Mouse (Mus musculus) hindbrain, embryonic 16.5 days (tissue): ENCODE data around the gene Satb1. TPM values are rescaled to one million over a fixed set of nuclear protein-coding genes. Genes with fewer than 3 reads are reported as not detected.
A peak's percentile ranks its signal among the peaks of the same experiment; 100 is the strongest.

Source experiments
- ATAC-seq: fragments of 200-750 bp; cut with Nextera tagmentation; 2 replicates; pipeline ENCODE4 v1.8.0; 2017; ENCODE audit warnings: moderate TSS enrichment, moderate library complexity
- H3K27ac ChIP-seq: fragments of 300-500 bp; sonication (generic); 2 replicates; pipeline ENCODE4 v1.5.1; 2014; ENCODE audit warnings: low read depth, mild to moderate bottlenecking, control low read depth, low read length, moderate library complexity
- H3K27me3 ChIP-seq: fragments of 300-500 bp; sonication (generic); replicated peaks from 2 replicates; pipeline ENCODE4 v1.6.1; 2014; ENCODE audit warnings: low read length; ENCODE audit not compliant: control insufficient read depth, insufficient read depth
- H3K36me3 ChIP-seq: fragments of 300-500 bp; sonication (generic); 2 replicates; pipeline ENCODE4 v1.6.1; 2014; ENCODE audit warnings: mild to moderate bottlenecking, low read length, moderate library complexity, mixed read lengths; ENCODE audit not compliant: control insufficient read depth, insufficient read depth
- H3K4me1 ChIP-seq: fragments of 300-500 bp; sonication (generic); 2 replicates; pipeline ENCODE4 v1.6.1; 2014; ENCODE audit warnings: low read depth, low read length; ENCODE audit not compliant: control insufficient read depth, insufficient read depth
- H3K4me2 ChIP-seq: fragments of 300-500 bp; sonication (generic); 2 replicates; pipeline ENCODE4 v1.6.1; 2014; ENCODE audit warnings: mild to moderate bottlenecking, low read length, control low read depth, moderate library complexity
- H3K4me3 ChIP-seq: fragments of 300-500 bp; sonication (generic); 2 replicates; pipeline ENCODE4 v1.5.1; 2014; ENCODE audit warnings: mild to moderate bottlenecking, low read length, control low read depth, moderate library complexity
- H3K9ac ChIP-seq: fragments of 300-500 bp; sonication (generic); 2 replicates; pipeline ENCODE4 v1.6.1; 2014; ENCODE audit warnings: low read depth, mild to moderate bottlenecking, control low read depth, low read length, moderate library complexity
- H3K9me3 ChIP-seq: fragments of 300-500 bp; sonication (generic); 2 replicates; pipeline ENCODE4 v1.6.1; 2014; ENCODE audit warnings: mild to moderate bottlenecking, low read length, moderate library complexity; ENCODE audit not compliant: control insufficient read depth
- WGBS: fragments of 180-500 bp; shearing (Covaris S2); extraction: QIAGEN DNeasy Blood & Tissue Kit; methylation state at CpG from one replicate; pipeline ENCODE4 v1.1.7; 2014; 5-methylcytosine and 5-hydroxymethylcytosine counted together
- polyA plus RNA-seq: library from polyadenylated mRNA; unstranded; fragments of >200 nt; fragmentation: Nextera tagmentation; extraction: Ambion mirVana; gene quantifications from 2 replicates; pipeline ENCODE4 v1.2.1, GENCODE M21; 2015

Gene Satb1
- polyA plus RNA-seq, 1 experiment from 2014 or later, result 27.4 TPM

DNA sequence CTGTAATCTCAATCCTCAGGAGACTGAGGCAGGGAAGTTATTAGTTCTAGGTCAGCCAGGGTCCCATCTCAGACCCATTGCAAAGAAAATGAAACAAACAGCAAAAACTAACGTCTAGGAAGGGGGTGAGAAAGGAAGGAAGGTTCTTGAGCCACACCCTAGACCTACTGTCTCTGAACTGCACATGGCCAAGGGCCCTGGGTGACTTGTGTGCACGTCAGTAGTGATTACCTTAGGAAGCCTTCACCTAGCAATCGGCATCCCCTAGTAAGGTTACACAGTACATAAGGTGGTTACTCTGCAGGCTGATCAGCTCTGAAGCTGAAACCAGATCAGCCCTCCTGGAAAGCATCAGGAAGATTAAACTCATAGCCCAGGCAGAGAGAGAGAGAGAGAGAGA lies 22.2 kb upstream of the Satb1 start:
- no peaks in the 10 kb centered on the region for H3K36me3 ChIP-seq
- 81% methylated on average over 3 of the region's 3 CpGs for WGBS
- H3K27ac ChIP-seq, result no peak overlapping the region
- no peaks in the 10 kb centered on the region for H3K9me3 ChIP-seq
- H3K27me3 ChIP-seq, result no peaks in the 10 kb centered on the region
- no peak for ATAC-seq
- H3K4me2 ChIP-seq, result no peak overlapping the region
- H3K9ac ChIP-seq, result no peak overlapping the region
- H3K4me3 ChIP-seq, result no peak overlapping the region
- H3K4me1 ChIP-seq, result no peaks in the 10 kb centered on the region

DNA sequence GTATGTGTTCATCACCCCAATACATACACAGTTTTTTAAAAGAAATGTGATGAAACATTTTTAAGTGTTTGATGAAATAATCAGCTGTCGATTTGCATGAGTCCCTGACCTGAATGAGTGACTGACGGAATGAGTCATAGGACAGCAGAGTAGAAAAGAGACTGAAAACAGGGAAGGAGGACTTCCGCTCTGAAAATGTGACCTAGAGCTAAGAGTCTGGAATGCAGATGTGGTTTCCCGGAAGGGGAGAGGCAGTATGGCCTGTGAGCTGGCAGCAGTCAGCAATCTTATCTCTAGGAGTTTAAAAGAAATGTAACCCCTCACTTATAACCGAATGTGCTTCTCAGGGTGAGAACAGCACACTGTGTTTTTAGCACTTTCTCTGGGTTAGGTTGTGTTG lies 20.9 kb upstream of the Satb1 start:
- H3K27ac ChIP-seq, result no peak overlapping the region
- ATAC-seq, result no peak
- no peaks in the 10 kb centered on the region for H3K27me3 ChIP-seq
- no peak overlapping the region for H3K4me3 ChIP-seq
- H3K36me3 ChIP-seq, result no peaks in the 10 kb centered on the region
- no peaks in the 10 kb centered on the region for H3K9me3 ChIP-seq
- no peaks in the 10 kb centered on the region for H3K4me1 ChIP-seq
- no peak overlapping the region for H3K4me2 ChIP-seq
- 86% methylated on average over 5 of the region's 5 CpGs for WGBS
- H3K9ac ChIP-seq, result no peak overlapping the region

DNA sequence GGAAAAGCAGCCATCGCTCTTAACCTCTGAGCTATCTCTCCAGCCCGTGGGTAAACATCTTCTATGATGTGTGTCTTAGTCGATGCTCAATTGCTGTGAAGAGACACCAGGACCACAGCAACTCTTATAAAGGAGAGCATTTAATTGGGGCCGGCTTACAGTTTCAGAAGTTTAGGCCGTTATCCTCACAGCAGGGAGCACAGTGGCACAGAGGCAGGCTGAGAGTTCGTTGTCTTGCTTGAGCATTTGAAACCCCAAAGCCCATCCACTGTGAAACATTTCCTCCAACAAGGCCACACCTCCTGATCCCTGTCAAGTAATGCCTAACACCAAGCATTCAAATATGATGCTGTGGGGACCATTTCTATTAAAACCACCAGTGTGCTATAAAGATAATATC lies 7.5 kb upstream of the Satb1 start:
- ATAC-seq, result no peak
- no peaks in the 10 kb centered on the region for H3K4me1 ChIP-seq
- H3K9me3 ChIP-seq, result no peaks in the 10 kb centered on the region
- no peaks in the 10 kb centered on the region for H3K36me3 ChIP-seq
- 67% methylated on average over 6 of the region's 6 CpGs for WGBS
- no peak overlapping the region for H3K4me2 ChIP-seq
- H3K27ac ChIP-seq, result no peak overlapping the region
- no peak overlapping the region for H3K4me3 ChIP-seq
- H3K9ac ChIP-seq, result no peak overlapping the region
- peaks cover under 1% of the 10 kb centered on the region; the same call in 1 of the 2 replicates for H3K27me3 ChIP-seq

DNA sequence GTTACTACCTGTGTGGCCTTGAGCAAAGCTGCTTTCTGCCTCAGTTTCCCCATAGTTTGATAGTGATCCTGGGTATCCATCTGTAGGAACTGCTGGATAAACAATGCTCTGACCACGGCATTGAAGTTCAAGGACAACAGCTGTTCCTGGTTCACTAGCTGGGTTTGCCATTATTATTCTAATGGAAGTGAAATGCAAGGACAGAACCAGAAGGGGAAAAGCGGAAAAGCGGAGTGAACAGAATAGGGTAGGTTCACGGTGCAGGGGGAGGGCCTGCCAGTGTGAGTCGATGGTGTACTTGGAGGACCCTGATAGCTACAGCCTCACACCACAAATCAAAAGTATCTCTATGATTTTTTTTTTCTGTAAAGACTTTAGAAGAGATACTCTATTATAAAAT lies 6.4 kb upstream of the Satb1 start:
- H3K36me3 ChIP-seq, result no peaks in the 10 kb centered on the region
- WGBS, result 70% methylated on average over 5 of the region's 5 CpGs
- H3K9me3 ChIP-seq, result no peaks in the 10 kb centered on the region
- H3K27ac ChIP-seq, result no peak overlapping the region
- ATAC-seq, result no peak
- H3K27me3 ChIP-seq, result peaks cover 5% of the 10 kb centered on the region
- H3K4me2 ChIP-seq, result no peak overlapping the region
- H3K4me1 ChIP-seq, result no peaks in the 10 kb centered on the region
- H3K9ac ChIP-seq, result no peak overlapping the region
- no peak overlapping the region for H3K4me3 ChIP-seq

DNA sequence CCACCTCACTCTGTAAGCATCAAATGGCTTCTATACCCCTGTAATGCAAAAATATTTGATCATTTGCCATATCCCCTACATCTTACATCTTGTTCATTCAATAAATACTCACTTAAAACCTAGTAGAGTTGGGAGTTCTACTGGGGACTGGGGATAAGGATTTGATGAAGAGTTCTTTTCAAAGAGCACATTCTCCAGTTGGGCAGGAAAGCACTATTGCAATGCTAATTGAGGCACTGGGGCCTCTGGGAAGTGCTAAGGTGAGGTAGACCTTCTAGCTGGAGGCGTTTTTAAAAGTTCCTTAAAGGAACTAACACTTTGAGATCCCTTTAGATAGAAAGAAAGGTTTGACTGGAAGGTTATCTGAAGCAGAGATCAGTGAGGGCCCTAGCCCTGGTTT lies 3.8 kb upstream of the Satb1 start:
- Histone ChIP-seq H3K4me2 (no peak overlapping the region), H3K36me3 (no peaks in the 10 kb centered on the region), H3K27ac (no peak overlapping the region), H3K9ac (no peak overlapping the region), H3K4me1 (peaks cover 8% of the 10 kb centered on the region), H3K4me3 (no peak overlapping the region), H3K9me3 (no peaks in the 10 kb centered on the region), H3K27me3 (peaks cover 5% of the 10 kb centered on the region)
- WGBS, result 33% methylated on average over 1 of the region's 1 CpGs
- no peak for ATAC-seq

DNA sequence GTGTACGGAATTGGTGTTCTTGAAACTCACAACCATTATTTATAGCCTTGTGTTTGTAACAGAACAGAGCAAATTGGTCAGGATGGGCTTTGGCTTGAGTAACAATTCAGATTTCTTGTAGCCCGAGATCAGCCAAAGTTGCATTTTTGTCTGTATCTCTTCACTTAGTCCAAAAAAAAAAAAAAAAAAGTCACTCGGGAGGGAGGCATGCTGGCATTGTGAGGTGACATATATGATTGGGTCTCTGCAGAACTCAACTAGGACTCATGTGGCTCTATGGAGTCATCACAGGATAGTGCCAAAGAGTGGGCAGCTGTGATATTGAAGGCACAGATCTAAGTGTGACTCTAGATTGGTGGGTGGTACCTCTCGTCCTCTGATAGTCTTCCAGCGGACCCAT lies 3.2 kb upstream of the Satb1 start:
- no peaks in the 10 kb centered on the region for H3K9me3 ChIP-seq
- 86% methylated on average over 5 of the region's 5 CpGs for WGBS
- H3K4me1 ChIP-seq, result peaks cover 15% of the 10 kb centered on the region
- H3K27me3 ChIP-seq, result peaks cover 6% of the 10 kb centered on the region
- H3K36me3 ChIP-seq, result no peaks in the 10 kb centered on the region
- H3K9ac ChIP-seq, result no peak overlapping the region
- H3K4me2 ChIP-seq, result no peak overlapping the region
- no peak overlapping the region for H3K4me3 ChIP-seq
- no peak for ATAC-seq
- H3K27ac ChIP-seq, result no peak overlapping the region

DNA sequence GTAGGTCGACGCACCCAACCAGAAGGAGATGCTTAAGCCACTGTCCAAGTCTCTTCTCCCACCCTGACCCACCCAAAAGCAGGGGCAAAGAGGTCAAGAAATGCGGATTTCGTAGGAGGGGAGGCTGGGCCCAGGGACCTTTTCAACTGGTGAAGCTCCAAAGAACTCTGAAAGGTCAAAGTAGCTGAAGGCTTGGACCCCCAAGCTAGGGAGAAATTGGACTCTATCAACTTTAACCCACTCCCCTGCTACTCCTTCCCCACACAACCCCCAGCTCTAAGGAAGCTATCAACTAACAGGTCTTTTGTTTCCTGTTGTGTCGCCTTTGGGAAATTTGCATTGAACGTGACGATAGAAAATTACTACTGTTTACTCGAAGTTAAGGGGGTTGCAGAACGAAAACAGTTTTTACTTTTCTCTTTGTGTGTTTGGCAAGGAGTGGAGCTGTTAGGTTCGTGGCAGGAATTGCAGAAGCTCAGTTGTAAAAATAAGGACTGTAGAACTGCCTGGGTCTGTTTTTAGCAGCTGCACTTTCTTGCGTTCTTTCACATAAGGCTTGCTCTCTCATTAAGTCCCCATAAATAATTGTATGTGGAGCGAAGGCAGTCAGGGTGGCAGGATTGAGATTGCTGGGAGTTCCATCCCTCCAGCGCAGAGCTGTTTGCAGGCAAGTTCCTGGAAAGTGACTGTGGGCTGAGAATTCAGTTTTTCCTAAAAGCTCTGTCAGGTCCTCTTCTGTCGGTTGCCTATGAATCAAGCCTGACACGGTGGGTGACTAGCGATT lies 680 bp upstream of the Satb1 start:
- Histone ChIP-seq H3K9me3 (no peaks in the 10 kb centered on the region), H3K27me3 (peaks cover 9% of the 10 kb centered on the region), H3K9ac (peak overlapping the region; percentile 83), H3K27ac (no peak overlapping the region), H3K4me3 (peak overlapping the region; percentile 83), H3K36me3 (no peaks in the 10 kb centered on the region), H3K4me1 (peaks cover 15% of the 10 kb centered on the region), H3K4me2 (peak overlapping the region; percentile 83)
- no peak for ATAC-seq
- 2% methylated on average over 16 of the region's 16 CpGs for WGBS

DNA sequence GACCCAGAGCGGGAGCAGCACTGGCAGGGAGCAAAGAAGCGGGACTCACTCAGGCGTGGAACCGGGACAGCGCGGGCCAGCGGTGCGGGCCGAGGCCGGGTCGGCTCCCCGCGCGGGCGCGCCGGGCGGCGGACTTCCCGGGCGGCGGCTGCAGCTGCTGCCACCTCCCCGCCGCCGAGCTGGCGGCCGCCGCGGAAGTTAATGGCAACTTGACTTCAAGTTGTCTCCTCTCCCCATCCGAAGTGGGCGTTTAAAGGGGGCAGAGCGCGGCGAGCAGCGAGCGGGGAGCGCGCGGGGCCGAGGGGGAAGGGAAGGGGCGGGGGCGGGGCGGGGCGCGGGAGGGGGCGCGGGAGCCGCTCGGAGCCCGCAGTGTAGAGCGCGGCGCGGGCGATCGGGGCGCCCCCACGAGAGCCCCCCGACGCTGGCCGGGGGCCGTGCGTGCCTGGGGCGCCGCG lies 642 bp downstream of the Satb1 start:
- Histone ChIP-seq H3K4me3 (peak overlapping the region; percentile 83), H3K4me1 (peaks cover 15% of the 10 kb centered on the region), H3K27me3 (peaks cover 9% of the 10 kb centered on the region), H3K4me2 (peak overlapping the region; percentile 83), H3K27ac (peak overlapping the region; percentile 64), H3K9ac (peak overlapping the region; percentile 83), H3K36me3 (no peaks in the 10 kb centered on the region), H3K9me3 (no peaks in the 10 kb centered on the region)
- WGBS, result 0% methylated on average over 42 of the region's 66 CpGs
- ATAC-seq, result peak; percentile 87

DNA sequence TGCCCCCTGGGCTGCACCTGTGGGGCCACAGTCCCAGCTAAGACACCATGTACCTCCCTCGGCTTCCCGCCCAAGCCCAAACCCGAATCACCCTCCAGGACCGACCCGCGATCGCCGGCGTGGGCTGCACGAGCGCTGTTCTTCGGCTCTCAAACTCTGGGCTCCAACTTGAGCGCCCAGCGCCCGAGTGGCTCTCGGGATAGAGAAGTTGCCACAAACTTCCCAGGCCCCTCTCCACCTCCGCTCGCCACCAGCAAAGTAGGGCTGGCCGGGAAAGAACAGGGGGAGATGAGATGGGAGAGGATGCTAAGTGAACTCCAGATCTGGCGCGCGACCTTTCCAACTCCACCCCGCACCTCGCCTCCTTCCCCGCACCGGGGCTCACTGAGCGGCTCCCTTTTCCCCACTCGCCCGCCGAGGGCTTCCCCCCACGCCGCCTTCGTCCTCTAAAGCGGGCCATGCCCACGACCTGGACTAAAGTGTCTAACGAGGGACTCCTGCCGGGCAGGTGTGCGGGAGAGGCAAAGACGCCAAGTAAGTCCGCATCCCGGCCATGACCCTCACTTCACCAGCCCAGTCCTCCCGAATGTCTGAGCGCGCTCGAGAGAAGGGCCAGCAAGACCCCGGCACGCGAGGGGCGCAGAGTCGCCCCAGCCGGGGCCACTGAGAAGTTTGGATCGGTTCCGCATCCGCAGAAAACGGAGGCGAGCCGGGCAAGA lies 1.2 kb downstream of the Satb1 start:
- Histone ChIP-seq H3K27me3 (peaks cover 9% of the 10 kb centered on the region), H3K9me3 (no peaks in the 10 kb centered on the region), H3K36me3 (no peaks in the 10 kb centered on the region), H3K4me1 (peaks cover 15% of the 10 kb centered on the region), H3K27ac (peak overlapping the region; percentile 64), H3K4me3 (peak overlapping the region; percentile 83), H3K9ac (peak overlapping the region; percentile 83), H3K4me2 (peak overlapping the region; percentile 83)
- WGBS, result under 1% methylated on average over 56 of the region's 57 CpGs
- peak; percentile 51 for ATAC-seq
